Mouse (Mus musculus): ENCODE measurements around the gene Spag7. TPM values are rescaled to one million over a fixed set of nuclear protein-coding genes. Genes with fewer than 3 reads are reported as not detected.

The Spag7 gene
- polyA plus RNA-seq, 1 experiment from 2014 or later, result 175 TPM

DNA sequence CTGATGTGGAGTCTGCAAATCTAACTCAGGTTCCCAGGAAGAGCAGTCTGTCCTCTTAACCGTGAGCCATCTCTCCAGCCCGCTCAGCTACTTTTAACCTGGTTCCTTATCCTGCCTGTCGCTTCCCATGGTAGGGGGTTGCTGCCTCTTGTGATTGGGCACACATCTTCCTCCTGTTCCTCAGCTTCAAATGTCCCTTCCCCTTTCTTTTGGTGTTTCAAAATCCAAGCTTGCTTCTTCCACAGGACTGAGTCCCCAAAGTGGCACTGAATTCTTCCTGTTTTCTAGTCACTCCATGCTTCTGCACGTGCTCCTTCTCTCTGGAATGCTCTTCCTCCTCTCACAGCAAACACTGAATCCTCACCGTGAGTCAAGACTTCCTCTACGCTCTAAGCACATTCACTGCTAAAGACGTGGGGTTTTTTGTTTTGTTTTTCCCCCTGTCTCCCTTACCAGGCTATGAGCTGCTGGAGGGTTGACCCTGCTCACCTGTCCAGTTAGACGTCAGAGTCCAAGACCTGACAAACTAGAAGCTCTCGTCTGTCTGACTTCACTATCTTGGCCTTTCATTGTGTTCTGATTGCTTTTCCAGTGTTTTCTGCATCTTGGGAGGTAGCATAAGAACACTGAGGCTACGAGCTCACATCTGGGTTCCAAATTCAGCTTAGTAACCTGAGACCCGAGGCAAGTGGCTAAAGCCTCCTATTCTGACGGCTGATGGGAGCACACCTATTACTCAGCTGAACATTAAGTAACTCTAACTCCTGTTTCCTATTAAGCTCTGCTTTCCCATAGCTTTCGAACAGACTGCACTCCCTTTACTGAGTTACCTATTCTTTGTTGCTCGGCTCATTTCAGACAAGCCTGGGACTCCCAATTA lies 1.7 kb downstream of the Spag7 start:
- H3K4me1 ChIP-seq, result peaks cover 56% of the 10 kb centered on the region
- peak overlapping the region; percentile 75 for H3K4me3 ChIP-seq
- peaks cover 67% of the 10 kb centered on the region for H3K36me3 ChIP-seq
- H3K4me2 ChIP-seq, result peak overlapping the region; percentile 91
- H3K27me3 ChIP-seq (replicated peaks), result no peaks in the 10 kb centered on the region
- WGBS, result 70% methylated on average over 14 of the region's 14 CpGs
- no peaks in the 10 kb centered on the region for H3K9me3 ChIP-seq
- H3K27ac ChIP-seq (replicated peaks), result peak overlapping the region; percentile 98
- H3K9ac ChIP-seq, result peak overlapping the region; percentile 86
- no peak for ATAC-seq (ENCODE audit: extremely low read depth, insufficient number of reproducible peaks, low FRiP score, low TSS enrichment)

DNA sequence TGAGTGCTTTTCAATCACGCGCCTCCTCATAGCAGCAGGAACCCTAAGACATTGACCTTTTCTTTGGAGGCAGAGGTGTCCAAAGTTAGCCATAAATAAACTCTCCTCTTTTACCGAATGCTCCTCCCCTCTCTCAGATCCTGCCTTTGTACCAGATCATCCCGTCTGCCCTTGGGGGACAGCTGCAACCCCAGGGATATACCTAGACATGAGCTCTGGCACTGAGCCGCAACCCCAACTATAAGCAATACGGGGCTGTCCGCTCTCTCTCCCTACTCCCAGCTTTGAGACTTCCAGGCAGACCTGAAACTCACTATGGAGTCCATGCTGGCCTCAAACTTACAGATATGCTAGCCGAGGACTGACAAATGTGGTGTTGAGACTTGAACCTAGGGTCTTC lies 2.5 kb downstream of the Spag7 start:
- Histone ChIP-seq H3K27ac (replicated peaks) (no peak overlapping the region), H3K4me3 (no peak overlapping the region), H3K36me3 (peaks cover 67% of the 10 kb centered on the region), H3K9me3 (no peaks in the 10 kb centered on the region), H3K27me3 (replicated peaks) (no peaks in the 10 kb centered on the region), H3K4me1 (peaks cover 50% of the 10 kb centered on the region), H3K9ac (0 out of 2 replicates have a peak overlapping the region, but pooled peaks have one; percentile 86), H3K4me2 (no peak overlapping the region)
- ATAC-seq (ENCODE audit: extremely low read depth, insufficient number of reproducible peaks, low FRiP score, low TSS enrichment), result no peak
- WGBS, result 92% methylated on average over 8 of the region's 8 CpGs

- Histone ChIP-seq H3K27ac (replicated peaks) (no peak overlapping the region), H3K36me3 (peaks cover 77% of the 10 kb centered on the region), H3K4me2 (no peak overlapping the region), H3K9ac (no peak overlapping the region), H3K4me3 (no peak overlapping the region), H3K9me3 (no peaks in the 10 kb centered on the region), H3K27me3 (replicated peaks) (no peaks in the 10 kb centered on the region), H3K4me1 (peaks cover 37% of the 10 kb centered on the region)
- WGBS, result 91% methylated on average over 9 of the region's 9 CpGs
- no peak for ATAC-seq (ENCODE audit: extremely low read depth, insufficient number of reproducible peaks, low FRiP score, low TSS enrichment)
Observed at GRCm38 (mm10) chr11:70664741-70665140, 4.5 kb downstream of the Spag7 start.

- H3K27ac ChIP-seq (replicated peaks), result 0 out of 2 replicates have a peak overlapping the region, but pooled peaks have one; percentile 24
- 81% methylated on average over 6 of the region's 6 CpGs for WGBS
- H3K36me3 ChIP-seq, result peaks cover 84% of the 10 kb centered on the region
- ATAC-seq (ENCODE audit: extremely low read depth, insufficient number of reproducible peaks, low FRiP score, low TSS enrichment), result no peak
- no peaks in the 10 kb centered on the region for H3K9me3 ChIP-seq
- no peak overlapping the region for H3K4me2 ChIP-seq
- peaks cover 45% of the 10 kb centered on the region for H3K4me1 ChIP-seq
- no peak overlapping the region for H3K4me3 ChIP-seq
- no peak overlapping the region for H3K9ac ChIP-seq
- H3K27me3 ChIP-seq (replicated peaks), result no peaks in the 10 kb centered on the region
Observed at GRCm38 (mm10) chr11:70663957-70664356, 5.3 kb downstream of the Spag7 start.

DNA sequence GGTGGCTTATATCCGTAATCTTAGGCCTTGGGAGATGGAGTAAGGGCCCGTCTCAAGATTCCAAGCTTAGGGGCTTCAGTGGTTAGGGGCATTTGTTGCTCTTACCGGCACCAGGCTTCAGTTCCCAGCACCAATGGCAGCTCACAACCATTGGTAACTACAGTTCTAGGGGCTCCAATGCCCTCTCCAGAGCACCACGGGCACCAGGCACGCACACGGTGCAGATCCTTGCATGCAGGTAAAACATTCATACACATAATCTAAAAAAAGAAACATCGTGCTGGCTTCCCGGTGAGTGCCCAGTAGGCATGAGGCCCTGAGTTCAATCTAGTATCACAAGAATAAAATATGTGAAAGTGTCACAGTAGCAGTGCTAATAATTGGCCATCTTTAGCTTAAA lies 6.1 kb downstream of the Spag7 start:
- Histone ChIP-seq H3K27me3 (replicated peaks) (no peaks in the 10 kb centered on the region), H3K27ac (replicated peaks) (0 out of 2 replicates have a peak overlapping the region, but pooled peaks have one; percentile 5), H3K4me2 (no peak overlapping the region), H3K4me1 (peaks cover 51% of the 10 kb centered on the region), H3K9me3 (no peaks in the 10 kb centered on the region), H3K9ac (peak overlapping the region; percentile 38; the same call in 1 of the 2 replicates), H3K36me3 (peaks cover 87% of the 10 kb centered on the region), H3K4me3 (no peak overlapping the region)
- 78% methylated on average over 8 of the region's 8 CpGs for WGBS
- ATAC-seq (ENCODE audit: extremely low read depth, insufficient number of reproducible peaks, low FRiP score, low TSS enrichment), result no peak

DNA sequence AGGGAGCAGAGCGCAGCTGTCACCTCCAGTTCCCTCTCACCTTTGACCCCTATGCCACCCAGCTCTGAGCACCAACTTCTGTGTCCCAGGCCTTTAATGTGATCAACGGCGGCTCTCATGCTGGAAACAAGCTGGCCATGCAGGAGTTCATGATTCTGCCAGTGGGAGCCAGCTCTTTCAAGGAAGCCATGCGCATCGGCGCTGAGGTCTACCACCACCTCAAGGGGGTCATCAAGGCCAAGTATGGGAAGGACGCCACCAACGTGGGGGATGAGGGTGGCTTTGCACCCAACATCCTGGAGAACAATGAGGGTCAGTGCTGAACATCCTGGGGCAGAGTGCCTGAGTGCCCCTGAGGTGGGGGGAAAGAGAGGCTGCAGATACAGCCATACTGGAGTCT lies 8.6 kb downstream of the Spag7 start:
- Histone ChIP-seq H3K36me3 (peaks cover 67% of the 10 kb centered on the region), H3K27me3 (replicated peaks) (no peaks in the 10 kb centered on the region), H3K4me2 (no peak overlapping the region), H3K27ac (replicated peaks) (no peak overlapping the region), H3K9me3 (no peaks in the 10 kb centered on the region), H3K4me1 (peaks cover 60% of the 10 kb centered on the region), H3K4me3 (no peak overlapping the region), H3K9ac (no peak overlapping the region)
- 86% methylated on average over 8 of the region's 8 CpGs for WGBS
- ATAC-seq (ENCODE audit: extremely low read depth, insufficient number of reproducible peaks, low FRiP score, low TSS enrichment), result no peak

- Histone ChIP-seq H3K4me1 (peaks cover 59% of the 10 kb centered on the region), H3K9me3 (no peaks in the 10 kb centered on the region), H3K27me3 (replicated peaks) (no peaks in the 10 kb centered on the region), H3K4me3 (no peak overlapping the region), H3K9ac (peak overlapping the region; percentile 61), H3K27ac (replicated peaks) (no peak overlapping the region), H3K36me3 (peaks cover 51% of the 10 kb centered on the region), H3K4me2 (peak overlapping the region; percentile 94)
- no peak for ATAC-seq (ENCODE audit: extremely low read depth, insufficient number of reproducible peaks, low FRiP score, low TSS enrichment)
- WGBS, result 57% methylated on average over 8 of the region's 8 CpGs
Observed at GRCm38 (mm10) chr11:70658942-70659341, 10.3 kb downstream of the Spag7 start.

- Histone ChIP-seq H3K9me3 (no peaks in the 10 kb centered on the region), H3K27me3 (replicated peaks) (no peaks in the 10 kb centered on the region), H3K9ac (peak overlapping the region; percentile 100), H3K36me3 (peaks cover 47% of the 10 kb centered on the region), H3K27ac (replicated peaks) (peak overlapping the region; percentile 99; the same call in 1 of the 2 replicates), H3K4me2 (peak overlapping the region; percentile 94), H3K4me3 (peak overlapping the region; percentile 100), H3K4me1 (peaks cover 57% of the 10 kb centered on the region)
- 73% methylated on average over 5 of the region's 5 CpGs for WGBS
- ATAC-seq (ENCODE audit: extremely low read depth, insufficient number of reproducible peaks, low FRiP score, low TSS enrichment), result no peak
Observed at GRCm38 (mm10) chr11:70658521-70658920, 10.7 kb downstream of the Spag7 start.

DNA sequence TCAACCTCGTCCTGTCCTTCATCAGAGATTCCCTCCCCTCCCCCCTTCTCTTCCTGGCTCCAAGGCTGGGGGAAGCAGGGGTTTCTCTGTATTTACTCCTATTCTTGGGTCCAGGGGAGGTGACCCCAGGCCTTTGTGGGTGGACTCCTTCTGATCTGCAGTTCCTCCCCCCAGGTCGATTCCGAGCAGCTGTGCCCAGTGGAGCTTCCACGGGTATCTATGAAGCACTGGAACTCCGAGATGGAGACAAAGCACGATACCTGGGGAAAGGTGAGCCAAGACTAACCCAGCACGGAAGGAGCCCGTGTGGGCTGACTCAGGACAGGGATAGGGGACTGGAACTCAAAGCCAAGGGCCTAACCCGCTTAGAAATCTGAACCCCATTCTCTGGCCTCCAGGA lies 11.2 kb downstream of the Spag7 start:
- no peak for ATAC-seq (ENCODE audit: extremely low read depth, insufficient number of reproducible peaks, low FRiP score, low TSS enrichment)
- H3K27ac ChIP-seq (replicated peaks), result peak overlapping the region; percentile 99
- peak overlapping the region; percentile 100 for H3K4me3 ChIP-seq
- no peaks in the 10 kb centered on the region for H3K27me3 ChIP-seq (replicated peaks)
- WGBS, result 58% methylated on average over 9 of the region's 9 CpGs
- peak overlapping the region; percentile 100 for H3K9ac ChIP-seq
- peaks cover 57% of the 10 kb centered on the region for H3K4me1 ChIP-seq
- peak overlapping the region; percentile 94 for H3K4me2 ChIP-seq
- H3K9me3 ChIP-seq, result no peaks in the 10 kb centered on the region
- H3K36me3 ChIP-seq, result peaks cover 42% of the 10 kb centered on the region

- H3K4me3 ChIP-seq, result peak overlapping the region; percentile 100
- H3K27ac ChIP-seq (replicated peaks), result peak overlapping the region; percentile 99
- H3K4me1 ChIP-seq, result peaks cover 57% of the 10 kb centered on the region
- H3K9me3 ChIP-seq, result no peaks in the 10 kb centered on the region
- ATAC-seq (ENCODE audit: extremely low read depth, insufficient number of reproducible peaks, low FRiP score, low TSS enrichment), result no peak
- peaks cover 41% of the 10 kb centered on the region for H3K36me3 ChIP-seq
- H3K9ac ChIP-seq, result peak overlapping the region; percentile 100
- peak overlapping the region; percentile 94 for H3K4me2 ChIP-seq
- H3K27me3 ChIP-seq (replicated peaks), result no peaks in the 10 kb centered on the region
- 16% methylated on average over 6 of the region's 6 CpGs for WGBS
Observed at GRCm38 (mm10) chr11:70657573-70657972, 11.6 kb downstream of the Spag7 start.

DNA sequence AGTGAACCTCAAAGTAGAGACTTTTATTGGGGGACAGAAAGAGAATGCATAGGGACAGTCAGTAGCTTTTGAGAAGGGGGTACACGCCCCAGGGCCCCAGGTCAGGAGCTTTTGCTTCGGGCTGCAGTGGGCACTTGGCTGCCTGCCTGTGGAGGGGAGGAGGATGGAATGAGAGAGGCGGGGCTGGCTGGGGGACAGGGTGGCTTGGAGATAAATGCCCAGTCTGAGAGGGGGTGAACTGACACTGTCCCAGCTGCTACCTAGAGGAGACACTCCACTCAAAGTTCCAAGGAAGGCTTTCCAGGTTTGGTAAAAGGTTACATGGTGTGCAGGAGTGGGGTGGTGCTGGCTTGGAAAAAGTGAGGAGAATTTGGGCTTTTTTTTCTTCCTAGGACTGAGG lies 12.3 kb downstream of the Spag7 start, which contains the start of gene Eno3:
Gene Eno3, plus strand, starts transcription at position 239 of the 400 bp plus-strand sequence.
- H3K27ac ChIP-seq (replicated peaks), result peak within 1 kb of the TSS; percentile 99
- peaks cover 63% of the 10 kb centered on the region for H3K4me1 ChIP-seq
- peak within 1 kb of the TSS; percentile 94 for H3K4me2 ChIP-seq
- WGBS, result 15% methylated on average over 3 of the region's 3 CpGs
- H3K9me3 ChIP-seq, result no peaks in the 10 kb centered on the region
- peak within 1 kb of the TSS; percentile 100 for H3K9ac ChIP-seq
- peaks cover 41% of the 10 kb centered on the region for H3K36me3 ChIP-seq
- peak; percentile 12; the same call in 1 of the 2 replicates for ATAC-seq (ENCODE audit: extremely low read depth, insufficient number of reproducible peaks, low FRiP score, low TSS enrichment)
- peak within 1 kb of the TSS; percentile 100 for H3K4me3 ChIP-seq
- no peaks in the 10 kb centered on the region for H3K27me3 ChIP-seq (replicated peaks)
